25 mouse cellular contexts compared by ENCODE assay signal in the genomic region with DNA sequence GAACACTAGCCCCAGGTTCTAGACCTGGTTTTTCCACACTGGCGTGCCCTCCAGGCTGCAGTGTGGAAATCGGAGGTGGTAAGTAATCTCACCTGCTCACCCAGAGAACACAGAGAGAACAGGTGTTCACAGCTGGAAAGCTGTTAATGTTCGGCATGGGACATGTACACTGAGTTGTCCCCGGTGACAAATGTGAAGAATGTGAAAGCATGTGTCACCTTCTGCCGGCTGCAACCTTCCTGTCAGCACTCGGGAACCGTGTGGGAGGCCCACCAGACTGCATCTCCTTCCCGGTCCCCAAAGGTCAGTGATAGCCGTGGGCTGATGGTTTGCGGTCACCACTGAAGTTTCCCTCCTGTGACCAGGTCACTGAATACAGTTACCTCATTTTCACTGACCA. TPM values are rescaled to one million over a fixed set of nuclear protein-coding genes. Genes with fewer than 3 reads are reported as not detected.
"Had no signal": no experiment of that assay in that cellular context is flagged by ENCODE, and none has a peak within 500 bp of the region (broad histone marks: within the 10 kb centered on the region; RNA-seq: fewer than 3 reads in every experiment).

No protein-coding gene starts in this region.

- H3K9ac ChIP-seq: forebrain, embryonic 15.5 days; forebrain, postnatal 0 days; hindbrain, embryonic 13.5 days; hindbrain, embryonic 15.5 days; kidney, embryonic 15.5 days; limb, embryonic 13.5 days; limb, embryonic 15.5 days; liver, embryonic 12.5 days; liver, embryonic 14.5 days had no signal

- H3K4me2 ChIP-seq: forebrain, embryonic 15.5 days; hindbrain, embryonic 13.5 days; hindbrain, embryonic 15.5 days; kidney, embryonic 15.5 days; limb, embryonic 13.5 days; limb, embryonic 15.5 days; liver, embryonic 12.5 days had no signal

- H3K36me3 ChIP-seq: forebrain, embryonic 15.5 days; hindbrain, embryonic 15.5 days; liver, embryonic 12.5 days had no signal

- ATAC-seq: forebrain, embryonic 15.5 days; forebrain, postnatal 0 days; hindbrain, postnatal 0 days; intestine, embryonic 16.5 days; liver, embryonic 12.5 days had no signal

- H3K27ac ChIP-seq: forebrain, embryonic 15.5 days; hindbrain, embryonic 13.5 days; hindbrain, embryonic 15.5 days; hindbrain, postnatal 0 days; kidney, embryonic 15.5 days; kidney, postnatal 0 days; limb, embryonic 13.5 days; limb, embryonic 15.5 days; liver, embryonic 12.5 days; liver, embryonic 14.5 days had no signal

- H3K9me3 ChIP-seq: forebrain, embryonic 15.5 days; hindbrain, embryonic 13.5 days; hindbrain, embryonic 15.5 days; kidney, embryonic 15.5 days; limb, embryonic 13.5 days; limb, embryonic 15.5 days; liver, embryonic 12.5 days had no signal

- H3K4me1 ChIP-seq: hindbrain, embryonic 15.5 days; kidney, embryonic 15.5 days had no signal

- DNase-seq: forebrain, postnatal 0 days; gastrocnemius, postnatal 14 days; gastrocnemius, postnatal 36 days; heart, adult 11 months; kidney, adult 11 months; kidney, adult 2 months; kidney, adult 9 months; kidney, postnatal 14 days; kidney, postnatal 36 days; layer of hippocampus, adult 9-11 months; layer of hippocampus, postnatal 36 days; left cerebral cortex, postnatal 4 days; lung, adult 18-20 months had no signal

- H3K27me3 ChIP-seq: forebrain, embryonic 15.5 days; hindbrain, embryonic 13.5 days; hindbrain, embryonic 15.5 days; kidney, embryonic 15.5 days; liver, embryonic 12.5 days had no signal

- H3K4me3 ChIP-seq: forebrain, embryonic 15.5 days; hindbrain, embryonic 13.5 days; hindbrain, embryonic 15.5 days; kidney, embryonic 15.5 days; limb, embryonic 13.5 days; limb, embryonic 15.5 days; liver, embryonic 12.5 days had no signal

RNA-seq across cellular contexts. Expression of gene P4ha2, which starts 32.4 kb away (rescaled TPM):
- total RNA-seq: hematopoietic stem cell, adult 5-6 weeks had no signal
